Mouse (Mus musculus) hematopoietic stem cell, adult 5-6 weeks (primary cell): ENCODE data around the gene Dlg1. TPM values are rescaled to one million over a fixed set of nuclear protein-coding genes. Genes with fewer than 3 reads are reported as not detected.

Source experiments
- ATAC-seq, 2 experiments: fragments of 125-278 bp in 1 of 2; replicated peaks in 1 of 2; 2 replicates each; pipeline ENCODE4 v1.8.0; 2016 to 2017; ENCODE audit warnings: inconsistent platforms in 2 of 2, mild to moderate bottlenecking in 2 of 2, moderate number of reproducible peaks in 2 of 2, low read depth in 1 of 2, moderate TSS enrichment in 1 of 2; ENCODE audit not compliant: low FRiP score in 2 of 2, poor library complexity in 2 of 2, severe bottlenecking in 2 of 2, insufficient read depth in 1 of 2, low TSS enrichment in 1 of 2
- total RNA-seq: library from RNA; stranded (forward); fragments of 172-1452, 232-1000 nt; gene quantifications from 2 replicates; pipeline ENCODE4 v1.2.3, GENCODE M21; 2017

Dlg1 gene
- total RNA-seq, 1 experiment from 2014 or later, result 88.4 TPM

DNA sequence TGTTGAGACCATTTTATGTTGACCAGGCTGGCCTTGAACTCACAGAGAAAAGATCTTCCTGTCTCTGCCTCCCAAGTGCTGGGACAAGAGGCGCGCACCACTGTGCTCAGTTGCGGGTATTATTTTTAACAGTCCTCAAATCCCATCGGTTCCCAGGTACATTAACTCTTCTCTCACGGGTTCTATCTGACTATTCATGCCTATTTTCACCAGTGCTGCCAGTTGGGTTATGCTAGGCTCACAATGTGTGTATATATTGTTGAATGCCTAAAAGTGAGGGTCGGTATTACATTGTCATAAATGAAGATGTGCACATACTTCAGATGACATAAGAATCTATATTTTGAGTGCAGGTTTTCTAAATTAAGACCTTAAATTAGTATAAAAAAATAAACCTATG lies 103.1 kb downstream of the Dlg1 start:
- no peak for ATAC-seq

DNA sequence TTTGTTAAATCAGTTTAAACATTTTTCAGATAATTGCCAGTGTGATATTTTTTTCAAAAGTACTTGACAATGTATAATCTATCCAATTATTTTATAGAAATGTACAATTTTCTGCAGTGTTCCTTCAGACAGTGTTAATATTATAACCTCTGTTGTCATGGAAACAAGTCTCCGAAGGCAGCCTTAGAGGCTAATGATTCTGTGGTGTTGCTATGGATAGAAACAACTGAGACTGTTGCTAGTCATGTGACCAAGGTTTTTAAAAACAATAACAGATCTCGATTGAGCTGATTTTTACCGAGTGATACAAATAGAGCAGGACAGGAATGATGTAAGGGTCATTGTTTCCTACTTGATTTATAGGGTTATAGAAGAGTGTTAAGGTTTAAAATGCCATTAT lies 103.5 kb downstream of the Dlg1 start:
- no peak for ATAC-seq

DNA sequence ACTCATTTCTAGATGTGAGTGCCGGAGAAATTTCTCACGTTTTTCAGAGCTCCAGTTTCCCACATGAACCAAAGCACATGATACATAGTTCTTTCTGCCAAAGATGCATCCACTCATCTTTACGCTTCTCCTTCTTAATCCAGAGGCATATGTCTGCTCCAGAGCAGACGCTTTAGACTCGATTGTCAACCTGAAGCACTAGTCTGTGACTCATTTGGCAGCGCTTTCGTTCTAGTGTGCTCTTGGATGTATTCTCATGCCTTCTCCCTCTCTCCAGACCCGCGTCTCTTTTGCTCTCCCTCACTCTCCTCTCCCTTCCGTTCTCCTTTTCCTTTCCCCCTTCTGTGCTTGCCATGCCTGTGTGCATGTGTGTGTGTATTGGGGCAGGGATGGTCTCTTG lies 112.7 kb downstream of the Dlg1 start:
- ATAC-seq, result no peak

DNA sequence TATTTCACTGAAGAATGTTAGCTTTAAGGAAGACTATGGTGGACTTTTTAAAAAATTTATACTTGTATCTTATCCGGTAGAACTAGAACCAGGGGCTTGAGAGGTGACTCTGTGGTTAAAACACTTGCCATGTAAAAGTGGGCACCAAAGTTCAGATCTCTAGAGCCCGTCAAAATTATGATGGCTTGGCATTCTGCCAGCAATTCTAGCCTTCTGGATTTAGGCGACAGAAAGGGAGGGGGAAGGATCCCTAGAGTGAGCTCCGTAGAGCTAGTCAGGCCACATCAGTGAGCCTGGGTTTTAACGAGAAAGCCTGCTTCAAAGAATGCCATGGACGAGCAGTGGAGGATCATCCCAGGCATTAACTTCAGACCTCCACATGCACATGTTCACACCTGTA lies 117.8 kb downstream of the Dlg1 start:
- ATAC-seq, result no peak

DNA sequence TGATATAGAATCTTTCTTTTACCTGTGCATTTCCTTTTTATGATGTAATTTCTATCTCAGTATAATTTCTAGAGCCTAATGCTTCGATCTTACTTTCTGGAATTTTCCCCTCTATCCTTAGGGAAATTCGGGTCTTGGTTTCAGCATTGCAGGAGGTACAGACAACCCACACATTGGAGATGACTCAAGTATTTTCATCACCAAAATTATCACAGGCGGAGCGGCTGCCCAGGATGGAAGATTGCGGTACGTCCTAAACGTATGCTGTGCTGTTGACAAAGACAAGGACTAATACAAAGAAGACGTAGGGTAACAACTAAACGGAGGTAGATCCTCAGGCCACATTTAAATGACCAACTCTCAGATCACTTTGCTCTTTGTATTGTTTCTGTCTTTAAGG lies 126.8 kb downstream of the Dlg1 start:
- no peak for ATAC-seq

DNA sequence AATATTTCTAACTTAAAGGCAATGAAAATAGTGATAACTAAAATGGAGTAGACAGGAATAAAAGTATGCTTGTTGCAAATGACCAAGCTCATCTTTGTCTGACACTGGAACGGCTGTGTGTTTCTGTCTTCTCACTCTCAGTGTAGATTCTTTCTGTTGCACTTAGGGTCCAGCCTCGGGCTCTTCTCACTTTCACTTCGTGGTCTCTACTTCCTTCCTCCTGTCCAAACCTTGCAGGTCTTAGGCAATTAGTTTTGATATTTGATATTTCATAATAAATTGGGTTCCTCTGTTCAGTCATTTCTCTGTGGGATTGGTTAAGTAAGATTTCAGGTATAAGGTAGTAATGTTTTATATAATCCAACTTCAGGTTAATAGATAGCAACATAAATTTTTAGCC lies 140.4 kb downstream of the Dlg1 start:
- peak; percentile 32 to 56; a peak in 1 of 4 replicates for ATAC-seq

DNA sequence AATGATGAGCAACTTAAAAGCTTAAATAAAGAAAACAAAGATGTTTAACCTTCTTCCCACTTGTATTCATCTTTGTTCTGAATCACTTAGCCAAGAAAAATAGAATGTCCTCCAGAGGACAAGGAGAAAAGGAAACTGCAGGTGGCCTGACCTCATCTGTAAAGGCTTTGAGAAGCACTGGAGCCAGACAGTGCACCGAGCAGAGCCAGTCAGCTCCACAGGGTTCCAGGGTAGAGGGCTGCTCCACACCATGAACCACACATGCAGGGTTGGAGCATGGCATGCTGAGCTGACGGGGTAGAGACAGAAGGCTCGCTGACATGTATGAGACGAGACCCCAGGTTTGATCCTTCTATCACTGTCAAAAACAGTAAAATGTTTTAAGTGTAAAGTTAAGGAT lies 162.8 kb downstream of the Dlg1 start:
- no peak for ATAC-seq

DNA sequence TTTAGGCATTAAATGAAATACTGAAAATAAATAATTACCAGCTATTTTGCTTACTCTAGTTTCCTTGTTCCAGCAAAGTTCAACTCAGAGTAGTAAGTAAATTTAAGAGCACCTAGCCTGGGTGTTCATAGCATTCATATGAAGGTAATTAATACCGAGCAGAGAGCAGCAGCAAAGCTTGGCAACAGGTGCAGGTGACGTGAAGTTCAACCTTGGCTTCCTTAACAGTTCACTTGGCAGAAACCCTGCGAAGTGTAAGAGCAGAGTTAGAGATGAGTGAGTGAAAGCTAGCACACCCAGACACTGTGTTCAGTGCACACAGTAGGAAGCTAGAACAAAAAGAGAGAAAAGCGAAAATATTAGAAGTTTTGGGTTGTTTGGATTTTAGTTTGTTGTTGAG lies 167.5 kb downstream of the Dlg1 start:
- no peak for ATAC-seq

DNA sequence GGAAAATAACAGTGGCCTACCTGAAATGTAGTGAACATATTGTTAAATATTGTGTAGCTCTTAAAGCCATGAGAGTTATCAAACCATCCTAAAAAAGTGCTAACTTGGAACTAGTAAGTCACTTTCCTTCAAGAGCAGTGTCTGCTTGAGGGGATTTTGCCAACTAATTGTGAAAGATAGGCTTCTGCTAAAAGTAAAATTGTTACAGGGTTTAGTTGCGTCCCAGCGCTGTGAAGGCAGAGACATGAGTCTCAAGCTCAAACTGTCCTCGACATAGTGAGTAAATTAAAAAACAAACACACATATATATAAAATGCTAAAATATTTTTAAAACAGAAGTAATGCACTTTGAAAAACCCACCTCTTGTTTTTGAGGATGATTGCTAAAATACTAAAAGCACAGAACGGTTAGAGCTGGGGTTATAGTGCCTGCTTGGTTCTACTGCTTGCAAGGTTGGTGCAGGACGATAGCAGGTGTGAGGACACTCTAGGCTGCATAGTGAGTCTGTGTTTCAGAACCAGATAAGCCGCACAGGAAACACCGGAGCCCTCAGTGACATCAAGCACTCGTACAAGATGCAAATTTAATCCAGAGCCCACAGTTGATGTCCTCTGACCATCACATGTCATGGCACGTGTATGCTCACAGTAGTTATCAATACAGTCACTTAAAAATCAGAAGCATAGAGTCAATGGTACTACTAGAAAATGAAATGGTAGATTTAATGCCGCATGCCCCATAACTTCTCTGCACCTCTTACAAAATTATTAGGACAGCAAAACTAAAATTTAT lies 169.6 kb downstream of the Dlg1 start:
- ATAC-seq, result no peak

DNA sequence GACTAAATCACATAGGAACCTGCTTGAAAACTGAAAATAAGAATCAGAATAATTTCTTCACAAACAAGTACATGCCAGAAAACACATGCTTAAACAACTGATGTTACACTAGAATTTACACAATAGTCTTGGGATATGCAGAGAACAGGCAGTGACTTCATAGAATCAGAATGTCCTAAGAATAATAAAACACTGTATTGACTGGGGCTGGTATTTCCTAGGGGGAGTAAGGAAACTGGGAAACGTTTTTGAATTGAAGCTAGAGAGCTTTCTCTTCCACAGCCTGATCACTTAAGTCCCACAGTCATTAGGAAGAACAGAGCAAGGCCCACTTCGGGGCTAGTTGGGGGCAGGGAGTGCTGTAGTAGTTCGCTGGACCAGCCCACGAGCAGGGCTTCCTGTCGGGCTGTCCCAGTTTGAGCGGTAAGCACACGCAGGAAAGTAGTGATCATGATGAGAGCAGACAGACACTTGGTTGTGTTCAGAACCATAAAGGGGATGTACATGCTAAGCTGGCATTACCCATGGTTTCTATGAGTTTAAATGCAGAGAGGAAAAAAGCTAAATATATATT lies 170.9 kb downstream of the Dlg1 start:
- ATAC-seq, result no peak

DNA sequence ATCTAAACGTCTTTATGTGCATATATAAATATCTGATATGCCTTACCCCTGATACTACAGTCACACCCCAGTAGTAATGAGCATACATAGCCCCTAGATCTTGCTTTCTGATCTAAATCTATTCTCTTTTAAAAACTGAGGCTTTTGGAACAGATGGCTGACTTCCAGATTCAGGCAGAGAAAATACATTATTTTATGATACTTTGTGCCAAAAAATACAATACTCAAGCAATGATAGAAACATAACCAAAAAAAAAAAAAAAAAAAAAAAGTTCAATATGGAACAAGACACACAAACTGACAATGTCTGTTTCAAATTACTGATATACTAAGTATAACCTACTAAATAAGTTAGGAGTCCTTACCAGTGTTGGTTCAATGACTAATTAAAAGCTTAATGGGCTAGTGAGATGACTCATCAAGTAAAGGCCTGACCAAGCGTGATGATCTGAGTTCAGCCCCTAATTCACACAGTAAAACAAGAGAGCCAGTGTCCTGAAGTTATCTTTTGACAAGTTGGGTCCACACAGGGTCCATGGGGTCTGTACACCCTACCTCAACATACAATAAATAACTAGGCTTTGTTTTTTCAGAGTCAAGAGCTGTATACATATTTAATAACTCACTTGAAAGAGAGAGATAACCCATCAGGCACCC lies 171.5 kb downstream of the Dlg1 start:
- no peak for ATAC-seq

DNA sequence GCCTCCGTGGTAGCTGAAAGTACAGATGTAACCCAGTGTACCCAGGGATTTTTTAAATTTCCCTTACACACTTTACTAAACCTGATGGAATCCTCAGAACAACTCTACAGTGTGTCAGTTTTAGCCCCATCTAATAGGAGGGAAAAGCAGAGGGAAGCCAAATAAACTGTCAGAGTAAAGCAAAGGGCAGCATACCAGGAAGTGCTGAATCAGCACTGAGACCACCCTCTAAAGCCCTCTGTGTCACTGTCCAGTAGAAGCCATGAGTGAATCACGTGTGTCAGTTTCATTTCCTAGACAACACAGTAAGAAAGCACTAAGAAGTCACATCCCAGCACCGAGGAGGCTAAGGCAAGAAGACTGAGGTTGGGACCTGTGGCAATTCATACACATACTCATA lies 174.1 kb downstream of the Dlg1 start:
- no peak for ATAC-seq

DNA sequence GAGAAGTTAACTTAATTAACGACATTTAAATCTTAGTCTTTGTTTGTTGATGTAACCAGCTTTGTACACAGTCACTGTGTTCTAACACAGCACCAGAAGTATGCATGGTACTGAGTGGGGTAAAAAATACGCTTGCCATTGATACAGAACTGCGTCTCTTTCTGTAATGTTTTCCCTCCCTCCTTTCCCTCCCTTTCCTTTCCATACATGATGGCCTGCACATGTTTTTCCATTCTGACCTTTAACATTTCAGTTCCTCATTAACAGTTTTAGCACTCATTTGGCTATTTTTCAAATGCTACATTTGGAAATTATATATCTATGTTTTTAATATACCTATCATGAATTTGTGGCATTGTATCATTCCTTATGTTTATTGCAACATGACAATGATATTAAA lies 181.0 kb downstream of the Dlg1 start:
- no peak for ATAC-seq

DNA sequence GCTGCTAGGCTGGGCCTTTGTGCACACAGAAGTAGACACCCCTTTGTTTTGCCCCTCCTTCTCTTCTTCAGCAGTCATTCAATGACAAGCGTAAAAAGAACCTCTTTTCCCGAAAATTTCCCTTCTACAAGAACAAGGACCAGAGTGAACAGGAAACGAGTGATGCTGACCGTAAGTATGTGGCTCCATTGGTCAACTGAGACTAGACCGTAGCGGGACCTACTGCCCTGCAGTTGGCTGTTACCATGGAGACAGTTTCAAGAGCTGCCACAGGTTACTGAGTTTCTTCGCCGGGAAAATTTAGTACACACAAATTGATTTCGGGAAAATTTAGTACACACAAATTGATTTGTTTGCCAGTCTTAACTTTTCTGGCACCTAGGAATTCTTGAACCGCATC lies 183.5 kb downstream of the Dlg1 start:
- no peak for ATAC-seq

DNA sequence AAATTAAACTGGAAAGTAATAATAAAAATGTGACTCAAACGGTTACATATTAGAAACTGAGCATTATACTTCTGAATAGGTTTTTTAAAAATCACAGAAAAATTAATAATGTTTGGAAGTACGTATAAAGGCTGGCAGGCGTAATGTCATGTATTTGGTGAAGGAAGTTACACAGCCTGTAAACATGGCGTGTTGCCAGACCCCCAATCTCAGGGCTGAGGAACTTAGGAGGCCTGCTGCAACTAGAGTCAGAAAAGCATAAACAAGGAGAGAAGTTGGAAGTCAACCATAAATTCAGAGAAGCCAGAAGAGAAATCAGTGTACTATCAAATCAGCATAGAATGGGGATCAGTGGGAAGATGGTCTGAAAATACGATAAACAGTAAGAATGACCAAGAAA lies 200.7 kb downstream of the Dlg1 start:
- no peak for ATAC-seq

DNA sequence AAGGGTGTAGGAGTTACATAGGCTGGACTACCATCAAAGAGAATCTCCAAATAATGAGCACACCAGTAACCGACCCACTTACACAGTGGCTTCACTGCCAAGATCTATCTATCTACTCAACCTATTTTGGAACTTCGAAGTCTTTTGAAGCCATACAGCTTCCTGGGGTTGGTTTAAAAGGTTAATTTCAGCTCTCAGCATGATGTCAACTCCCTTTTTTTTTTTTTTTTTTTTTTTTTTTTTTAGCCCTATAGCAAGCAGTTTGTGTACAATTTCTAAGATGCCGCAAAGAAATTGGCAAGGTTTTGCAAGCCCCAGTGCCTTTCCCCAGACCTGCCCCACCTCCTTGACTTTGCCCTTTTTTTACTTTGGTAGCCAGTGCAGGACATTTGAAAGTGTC lies 202.0 kb downstream of the Dlg1 start:
- no peak for ATAC-seq

DNA sequence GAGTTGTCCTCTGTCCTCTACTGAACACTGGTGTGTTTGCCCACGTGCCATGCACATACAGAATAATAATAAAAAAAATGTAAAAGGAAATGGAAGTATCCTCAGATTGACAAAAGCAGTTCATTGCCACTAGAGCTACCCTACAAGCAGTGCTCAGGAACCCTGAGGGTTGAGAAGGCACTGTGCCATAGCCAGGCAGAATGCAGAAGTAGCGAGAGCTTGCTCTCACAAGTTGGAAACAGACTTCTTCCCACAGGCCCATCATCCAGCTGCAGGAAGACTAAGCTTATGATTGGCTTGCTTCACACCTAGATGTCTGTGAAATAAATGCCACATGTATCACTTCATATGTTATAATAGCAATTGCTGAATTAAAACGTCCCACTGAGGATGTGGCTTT lies 203.7 kb downstream of the Dlg1 start:
- no peak; a peak in 1 of 4 replicates for ATAC-seq

DNA sequence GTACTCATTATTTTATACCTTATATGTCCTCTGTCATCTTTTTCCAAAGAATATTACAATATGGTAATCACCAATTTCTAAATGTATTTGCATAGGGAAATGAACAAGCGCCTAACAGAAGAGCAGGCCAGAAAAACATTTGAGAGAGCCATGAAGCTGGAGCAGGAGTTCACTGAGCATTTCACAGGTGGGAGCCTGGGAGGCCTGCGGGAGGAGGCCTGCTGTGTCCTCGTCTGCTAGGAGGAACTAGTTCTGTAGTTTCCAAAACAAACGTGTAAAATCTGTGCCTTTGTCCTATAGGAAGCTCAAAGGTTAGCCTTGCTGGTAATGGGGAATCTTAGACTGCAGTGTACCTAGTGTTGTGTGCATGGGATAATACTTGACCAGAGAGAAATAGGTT lies 204.5 kb downstream of the Dlg1 start:
- ATAC-seq, result no peak

DNA sequence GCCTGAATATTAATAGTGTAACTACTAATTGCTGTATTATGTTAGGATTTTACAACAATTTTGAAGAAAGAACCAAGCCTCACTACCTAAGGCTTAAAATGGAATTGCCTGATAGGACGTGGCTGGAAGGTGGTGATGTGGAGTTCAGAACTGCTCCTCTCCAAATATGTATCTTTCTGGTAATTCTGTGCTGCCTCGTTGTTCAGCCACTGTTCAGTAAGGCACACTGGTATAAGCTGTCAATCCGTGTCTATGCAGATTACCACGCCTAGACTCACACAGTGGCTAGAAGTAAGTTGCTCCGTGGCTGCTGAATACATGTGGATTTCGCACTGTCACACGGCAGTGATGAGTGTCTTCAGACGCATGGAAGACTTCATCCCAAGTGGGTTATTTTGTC lies 210.5 kb downstream of the Dlg1 start:
- ATAC-seq, result no peak
